Mouse (Mus musculus) left cerebral cortex, adult 8-10 months (tissue): Measurements from ENCODE around the gene Gm21822. TPM values are rescaled to one million over a fixed set of nuclear protein-coding genes. Genes with fewer than 3 reads are reported as not detected.
"Not testable (repeated sequence)": the region's sequence is repeated elsewhere in the genome, so short reads cannot be mapped to it uniquely, and the experiment has no call there.

Source experiments
- DNase-seq, 2 experiments: peaks; one replicate each; pipeline ENCODE4 v3.0.0; 2022; ENCODE audit warnings: low spot score in 2 of 2
- total RNA-seq, 4 experiments: library from RNA; stranded (reverse); gene quantifications; 2 replicates each; pipeline ENCODE4 v1.2.4; 2022

Gm21822 gene
- total RNA-seq = not detected

GRCm38 (mm10) chrY:18654182-18654581, at the start of gene Gm21822:
TSS of gene Gm21822 (plus strand) at chrY:18654482.
- DNase-seq = not testable (repeated sequence)
